Mouse (Mus musculus): ENCODE measurements at regions not wholly inside any gene's neighbourhood (a gene's known extent, or its start where the extent isn't known, plus 50 kb on each side); places are given as distances from the start of the nearest gene placed in this dataset.

DNA sequence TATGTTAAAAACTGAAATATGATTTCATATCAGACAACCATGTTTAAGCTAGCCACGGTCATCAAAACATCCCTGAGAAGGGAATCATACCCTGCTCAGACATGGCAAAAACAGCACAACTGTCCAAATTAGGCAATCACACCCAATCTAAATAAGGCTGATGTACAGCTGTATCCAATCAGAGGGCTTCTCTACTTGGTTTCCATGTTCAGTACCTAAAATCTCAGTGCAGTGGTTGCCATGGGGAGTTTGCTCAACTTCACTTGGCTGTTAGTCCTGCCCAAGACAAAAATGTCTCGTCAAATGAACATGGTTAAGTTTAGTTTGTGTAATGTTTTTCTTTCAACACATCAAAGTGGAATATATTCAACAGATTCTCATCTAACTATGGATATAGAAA is 987.0 kb downstream of the Cdh9 start:
- DNase-seq: no peak

DNA sequence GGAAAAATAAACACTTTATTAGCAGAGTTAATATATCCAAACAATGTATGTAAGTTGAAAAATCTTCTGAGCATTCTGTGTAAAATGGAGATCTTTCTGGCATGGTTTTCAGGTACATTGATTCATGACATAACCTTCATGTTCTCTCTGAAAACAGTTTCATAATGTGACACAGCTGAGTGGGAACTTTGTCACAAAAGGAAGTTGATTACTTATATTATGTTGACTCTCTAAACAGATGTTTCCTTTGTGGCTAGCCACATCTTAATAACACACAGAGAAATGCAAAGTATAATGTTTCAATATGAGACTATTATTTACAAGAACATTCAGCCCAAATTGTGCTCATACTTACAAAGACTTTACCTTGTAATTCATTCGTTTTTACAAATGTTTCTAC is 1002.1 kb downstream of the Cdh9 start:
- no peak for DNase-seq

GRCm38 (mm10) chr15:17770225-17770677 is 1041.7 kb downstream of the Cdh9 start:
- no peak for DNase-seq

DNA sequence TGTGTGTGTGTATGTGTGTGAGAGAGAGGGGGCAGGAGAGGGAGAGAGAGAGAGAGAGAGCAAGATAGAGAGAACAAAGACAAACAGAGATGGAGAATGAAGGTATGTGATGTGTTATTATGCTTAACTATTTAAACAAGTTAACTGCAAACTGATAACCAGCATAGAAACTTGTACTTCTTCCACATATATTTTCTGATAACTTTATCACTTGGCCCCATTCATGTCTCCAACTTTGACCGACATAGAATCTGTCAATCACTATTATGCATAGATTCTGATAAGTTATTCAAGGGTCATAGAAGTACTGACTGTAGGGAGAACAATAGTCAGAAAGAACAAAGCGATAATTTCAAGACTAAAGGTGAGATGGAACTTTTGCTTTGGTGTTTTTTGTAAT is 1039.0 kb upstream of the Cdh10 start:
- no peak for DNase-seq

- no peak for DNase-seq
Observed at GRCm38 (mm10) chr15:17783368-17783767, 1035.4 kb upstream of the Cdh10 start.

DNA sequence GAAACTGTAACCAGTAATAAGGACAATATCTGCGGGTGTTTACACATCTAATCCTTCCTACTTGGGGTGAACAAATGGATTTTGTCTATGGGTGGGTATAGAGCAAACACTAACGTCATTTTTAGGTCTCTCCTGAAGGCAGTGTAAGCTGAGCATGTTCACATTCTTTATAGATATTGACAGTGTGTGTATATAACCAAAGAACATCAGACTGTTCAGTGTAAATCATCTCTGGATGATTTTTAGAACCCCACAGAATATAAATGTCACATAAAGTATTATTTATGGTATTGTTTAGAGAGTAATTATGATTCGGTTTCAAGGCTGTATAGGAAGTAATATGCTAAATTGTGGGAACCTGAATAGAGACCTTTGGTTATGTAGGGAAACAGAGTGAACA is 1021.2 kb upstream of the Cdh10 start:
- DNase-seq: no peak

- DNase-seq: peak; percentile 27
Observed at GRCm38 (mm10) chr15:17801424-17801823, 1017.3 kb upstream of the Cdh10 start.

DNA sequence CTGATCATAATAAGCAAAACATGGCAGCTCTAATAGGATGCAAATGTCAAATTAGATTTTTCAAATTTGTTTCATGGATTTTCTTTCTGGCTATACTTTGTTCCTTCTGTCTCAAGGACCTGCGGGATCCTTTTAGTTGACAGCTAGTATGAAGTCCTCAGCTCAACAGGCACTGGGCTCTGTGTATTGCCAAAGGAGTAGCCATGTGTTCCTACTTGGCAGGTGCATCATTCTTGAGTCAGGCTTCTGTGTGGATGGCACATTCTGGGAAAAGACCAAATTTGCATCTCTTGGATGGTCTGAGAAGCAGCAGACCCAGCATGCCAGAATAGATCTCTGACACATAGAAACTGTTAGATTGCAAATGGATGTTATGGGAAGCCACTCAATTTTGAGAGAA is 1015.6 kb upstream of the Cdh10 start:
- peak; percentile 6 for DNase-seq

- DNase-seq: no peak
Observed at GRCm38 (mm10) chr15:17830376-17830775, 988.4 kb upstream of the Cdh10 start.

- DNase-seq: no peak
Observed at GRCm38 (mm10) chr15:17831987-17832386, 986.8 kb upstream of the Cdh10 start.

DNA sequence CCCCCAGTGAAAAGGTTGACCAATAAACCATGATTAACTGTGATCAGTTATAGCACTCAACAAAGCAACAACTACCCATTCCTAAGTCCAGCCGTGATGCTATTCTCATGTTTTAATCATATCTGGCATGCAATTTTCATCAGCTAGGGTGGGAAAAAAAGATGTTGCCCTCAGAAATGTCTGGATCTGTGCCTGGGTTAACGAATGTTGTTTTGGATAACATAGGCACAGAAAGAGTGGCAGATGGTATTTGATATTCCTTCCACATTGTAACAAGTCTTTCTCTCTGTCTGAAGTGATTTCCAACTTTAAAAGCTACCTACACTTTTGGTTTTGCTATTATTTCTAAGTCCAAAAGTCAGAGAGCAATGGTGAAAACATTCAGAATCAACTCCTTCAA is 938.6 kb upstream of the Cdh10 start:
- DNase-seq: no peak

DNA sequence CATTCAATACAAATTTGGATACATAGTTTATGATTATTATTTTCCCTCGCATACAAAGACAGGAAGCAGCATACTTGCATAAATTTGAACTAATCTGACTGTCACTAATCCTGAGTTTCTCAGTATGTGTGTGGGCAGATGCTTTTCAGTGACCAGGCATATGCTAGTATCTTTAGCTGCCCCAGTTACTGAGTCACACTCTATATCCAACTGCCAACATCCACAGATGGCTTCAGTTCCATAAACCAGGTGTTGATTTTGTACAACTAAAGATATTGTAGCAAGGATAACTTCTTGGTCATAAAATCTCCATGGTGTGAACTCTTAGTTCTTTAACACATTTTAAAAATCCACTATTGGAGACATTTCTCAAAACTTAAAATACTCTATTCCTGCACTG is 929.4 kb upstream of the Cdh10 start:
- no peak for DNase-seq

DNA sequence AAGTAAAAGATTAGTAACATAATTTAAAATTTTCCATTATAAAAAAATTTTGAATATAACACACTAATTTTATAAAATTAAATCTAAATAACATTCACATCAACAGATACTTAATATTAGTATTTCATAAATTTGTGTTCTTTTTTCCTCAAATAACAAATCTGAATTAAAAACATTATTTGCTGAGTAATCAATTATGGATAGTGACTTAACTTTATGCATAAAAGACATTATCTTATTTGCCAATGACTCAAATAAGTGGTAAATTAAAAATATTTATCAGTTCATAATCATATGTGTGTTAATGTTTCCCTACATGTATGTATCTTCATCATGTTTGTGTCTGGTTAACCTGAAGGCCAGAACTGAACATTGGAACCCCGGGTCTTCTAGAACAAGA is 918.7 kb upstream of the Cdh10 start:
- DNase-seq: no peak

GRCm38 (mm10) chr15:17912241-17912640 is 906.5 kb upstream of the Cdh10 start:
- DNase-seq: no peak

DNA sequence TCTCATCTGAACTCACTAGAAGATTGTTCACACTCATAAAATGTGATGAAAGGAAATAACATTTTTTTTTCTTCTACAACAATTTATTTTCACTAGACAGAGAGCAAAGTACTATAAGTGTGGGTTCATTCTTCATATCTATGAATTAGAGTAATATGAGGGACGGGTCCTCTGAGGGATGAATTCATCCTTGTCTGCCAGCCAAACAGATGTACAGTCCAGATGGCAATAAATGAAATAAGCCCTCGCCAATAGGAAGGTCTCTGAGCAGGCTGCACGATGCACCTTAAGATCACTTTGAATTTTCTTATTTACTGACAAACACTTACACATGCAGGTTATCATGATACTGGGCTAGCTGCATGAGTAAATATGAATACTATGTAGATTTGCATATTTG is 886.2 kb upstream of the Cdh10 start:
- no peak for DNase-seq

DNA sequence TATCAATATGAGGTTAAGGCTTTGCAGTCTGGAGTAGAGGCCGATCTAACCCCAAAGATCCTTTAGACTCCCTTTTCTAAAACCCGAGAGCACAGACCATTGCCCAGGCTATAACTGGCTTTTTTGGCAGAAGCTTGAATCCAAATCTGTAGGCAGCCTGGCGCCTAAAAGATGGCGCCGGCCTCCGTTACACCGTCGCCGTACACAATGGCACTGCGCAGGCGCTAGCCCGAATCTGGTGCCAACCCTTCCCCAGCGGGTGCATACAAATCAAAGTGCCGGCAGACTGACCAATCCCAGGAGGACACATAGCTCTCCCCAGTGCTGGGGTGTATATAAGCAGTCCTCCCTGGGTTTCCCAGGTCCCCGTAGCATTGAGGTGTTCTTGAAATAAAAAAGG is 884.9 kb upstream of the Cdh10 start:
- no peak for DNase-seq

DNA sequence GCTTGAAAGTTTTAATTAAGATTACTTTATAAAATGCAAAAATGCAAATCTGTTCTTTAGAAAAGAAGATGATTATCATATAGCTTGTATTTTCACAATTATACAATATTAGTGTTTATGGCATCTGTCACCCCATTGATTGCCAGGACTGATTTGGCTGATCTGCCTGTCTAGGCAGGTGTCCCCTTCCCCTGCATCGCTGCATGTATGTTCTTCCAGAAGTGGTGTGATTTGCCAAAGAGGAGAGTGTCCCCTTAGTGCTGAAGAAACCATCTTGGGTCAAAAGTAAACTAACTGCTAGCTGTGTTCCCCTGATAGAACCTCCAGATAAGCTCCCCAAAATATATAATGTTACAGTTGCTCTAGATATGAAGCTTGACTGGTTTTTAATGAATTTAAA is 883.3 kb upstream of the Cdh10 start:
- DNase-seq: no peak

DNA sequence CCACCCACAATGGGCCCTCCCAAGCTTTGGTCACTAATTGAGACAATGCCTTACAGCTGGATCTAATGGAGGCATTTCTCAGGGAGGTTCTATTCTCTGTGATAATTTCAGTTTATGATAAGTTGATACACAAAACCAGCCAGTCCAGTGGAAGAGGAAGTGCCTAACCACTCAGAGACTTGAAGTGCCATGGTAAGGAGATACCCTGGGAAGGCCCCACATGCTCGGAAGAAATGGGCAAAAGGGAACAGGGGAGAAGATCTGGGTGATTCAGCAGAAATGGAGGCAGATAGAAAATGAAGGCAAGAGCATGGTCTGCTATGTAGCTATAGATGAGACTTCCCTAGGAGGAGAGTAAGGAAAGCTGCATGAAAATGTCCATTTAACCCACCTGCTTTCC is 856.0 kb upstream of the Cdh10 start:
- DNase-seq: no peak

- no peak for DNase-seq
Observed at GRCm38 (mm10) chr15:17963240-17964209, 855.2 kb upstream of the Cdh10 start.

DNA sequence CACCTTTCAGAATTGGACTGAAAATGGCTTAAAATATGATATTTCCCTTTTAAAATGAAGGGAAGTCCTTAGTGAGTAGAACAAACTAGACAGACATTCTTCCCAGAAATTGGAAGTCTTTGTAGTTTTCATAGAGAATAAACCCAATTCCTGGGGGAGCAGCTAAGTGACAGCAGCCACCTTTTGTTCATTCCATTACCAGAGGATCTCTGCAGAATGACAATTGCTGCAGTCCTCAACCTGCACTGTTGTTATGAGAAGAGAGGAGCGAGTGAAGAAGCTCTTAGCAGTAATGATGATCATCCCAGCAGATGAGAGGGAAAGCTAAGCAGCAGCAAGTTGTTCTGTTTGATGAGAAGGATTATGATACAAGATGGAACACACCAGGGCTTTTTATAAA is 831.0 kb upstream of the Cdh10 start:
- DNase-seq: no peak

GRCm38 (mm10) chr15:18032626-18033025 is 786.1 kb upstream of the Cdh10 start:
- no peak for DNase-seq

DNA sequence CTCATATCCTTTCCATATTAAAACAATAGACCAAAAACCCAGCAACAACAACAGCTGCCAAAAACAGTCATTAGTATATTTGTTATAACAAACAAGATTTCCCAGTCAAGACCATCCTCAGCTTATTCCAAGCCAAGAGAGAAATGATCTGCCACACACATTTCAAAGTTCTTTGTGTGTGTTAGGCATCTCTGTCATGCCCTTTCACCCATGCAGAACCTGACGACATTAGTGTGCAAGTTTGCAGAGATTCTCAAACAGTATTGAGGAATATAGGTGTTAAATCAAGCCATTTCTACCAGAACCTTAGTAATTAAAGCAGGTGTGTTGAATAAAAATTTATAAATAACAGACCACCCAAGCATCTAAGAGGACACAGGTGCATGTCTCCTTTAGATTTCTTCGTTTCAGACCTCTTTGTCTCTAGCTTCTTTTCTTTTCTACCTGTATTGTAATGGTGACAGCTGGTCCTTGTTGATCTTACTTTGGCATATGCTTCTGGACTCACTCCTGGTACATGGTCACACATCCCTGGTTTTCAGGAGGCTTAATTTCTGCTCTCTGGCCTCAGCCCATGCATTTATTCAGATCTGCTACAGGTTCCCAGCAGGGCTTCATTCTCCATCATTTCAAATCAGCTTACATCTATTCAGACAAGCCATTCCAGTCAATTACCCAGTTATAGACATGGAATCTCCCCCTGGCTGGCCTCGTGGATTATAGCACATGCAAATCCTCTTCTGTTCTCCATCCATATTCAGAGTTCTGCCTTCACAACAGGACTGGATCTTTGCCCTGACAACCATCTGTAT is 766.3 kb upstream of the Cdh10 start:
- DNase-seq: no peak

DNA sequence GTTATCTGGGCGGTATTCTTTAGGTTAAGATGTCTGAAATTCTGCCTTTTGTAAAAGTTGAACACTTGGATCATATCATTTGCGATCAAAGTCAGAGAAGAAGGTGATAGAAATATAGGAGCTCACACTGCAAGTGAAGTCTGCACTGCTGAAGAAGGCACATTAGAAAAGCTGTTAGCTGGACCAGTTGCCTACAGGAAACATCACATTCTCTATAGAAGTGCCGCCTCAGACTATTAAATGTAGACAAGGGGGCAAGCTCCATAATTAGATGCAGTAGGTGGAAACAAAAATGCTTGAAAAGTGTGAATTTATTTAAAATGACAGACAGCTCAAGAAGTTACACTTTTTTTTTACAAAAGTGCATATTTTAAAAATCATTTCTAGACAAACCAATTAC is 753.2 kb upstream of the Cdh10 start:
- DNase-seq: no peak

- DNase-seq: no peak
Observed at GRCm38 (mm10) chr15:18079644-18080043, 739.1 kb upstream of the Cdh10 start.

Data from cerebellum, adult 11 months (tissue).